Mouse (Mus musculus) hindbrain, embryonic 16.5 days (tissue): Measurements from ENCODE around the gene Dnah11. TPM values are rescaled to one million over a fixed set of nuclear protein-coding genes. Genes with fewer than 3 reads are reported as not detected.

ENCODE experiments used
- ATAC-seq: fragments of 200-750 bp; cut with Nextera tagmentation; 2 replicates; pipeline ENCODE4 v1.8.0; 2017; ENCODE audit warnings: moderate TSS enrichment, moderate library complexity
- H3K27ac ChIP-seq: fragments of 300-500 bp; sonication (generic); 2 replicates; pipeline ENCODE4 v1.5.1; 2014; ENCODE audit warnings: low read depth, mild to moderate bottlenecking, control low read depth, low read length, moderate library complexity
- H3K27me3 ChIP-seq: fragments of 300-500 bp; sonication (generic); replicated peaks from 2 replicates; pipeline ENCODE4 v1.6.1; 2014; ENCODE audit warnings: low read length; ENCODE audit not compliant: control insufficient read depth, insufficient read depth
- H3K36me3 ChIP-seq: fragments of 300-500 bp; sonication (generic); 2 replicates; pipeline ENCODE4 v1.6.1; 2014; ENCODE audit warnings: mild to moderate bottlenecking, low read length, moderate library complexity, mixed read lengths; ENCODE audit not compliant: control insufficient read depth, insufficient read depth
- H3K4me1 ChIP-seq: fragments of 300-500 bp; sonication (generic); 2 replicates; pipeline ENCODE4 v1.6.1; 2014; ENCODE audit warnings: low read depth, low read length; ENCODE audit not compliant: control insufficient read depth, insufficient read depth
- H3K4me2 ChIP-seq: fragments of 300-500 bp; sonication (generic); 2 replicates; pipeline ENCODE4 v1.6.1; 2014; ENCODE audit warnings: mild to moderate bottlenecking, low read length, control low read depth, moderate library complexity
- H3K4me3 ChIP-seq: fragments of 300-500 bp; sonication (generic); 2 replicates; pipeline ENCODE4 v1.5.1; 2014; ENCODE audit warnings: mild to moderate bottlenecking, low read length, control low read depth, moderate library complexity
- H3K9ac ChIP-seq: fragments of 300-500 bp; sonication (generic); 2 replicates; pipeline ENCODE4 v1.6.1; 2014; ENCODE audit warnings: low read depth, mild to moderate bottlenecking, control low read depth, low read length, moderate library complexity
- H3K9me3 ChIP-seq: fragments of 300-500 bp; sonication (generic); 2 replicates; pipeline ENCODE4 v1.6.1; 2014; ENCODE audit warnings: mild to moderate bottlenecking, low read length, moderate library complexity; ENCODE audit not compliant: control insufficient read depth
- WGBS: fragments of 180-500 bp; shearing (Covaris S2); extraction: QIAGEN DNeasy Blood & Tissue Kit; methylation state at CpG from one replicate; pipeline ENCODE4 v1.1.7; 2014; 5-methylcytosine and 5-hydroxymethylcytosine counted together
- polyA plus RNA-seq: library from polyadenylated mRNA; unstranded; fragments of >200 nt; fragmentation: Nextera tagmentation; extraction: Ambion mirVana; gene quantifications from 2 replicates; pipeline ENCODE4 v1.2.1, GENCODE M21; 2015

Gene Dnah11
- polyA plus RNA-seq, 1 experiment from 2014 or later: 0.26 TPM

DNA sequence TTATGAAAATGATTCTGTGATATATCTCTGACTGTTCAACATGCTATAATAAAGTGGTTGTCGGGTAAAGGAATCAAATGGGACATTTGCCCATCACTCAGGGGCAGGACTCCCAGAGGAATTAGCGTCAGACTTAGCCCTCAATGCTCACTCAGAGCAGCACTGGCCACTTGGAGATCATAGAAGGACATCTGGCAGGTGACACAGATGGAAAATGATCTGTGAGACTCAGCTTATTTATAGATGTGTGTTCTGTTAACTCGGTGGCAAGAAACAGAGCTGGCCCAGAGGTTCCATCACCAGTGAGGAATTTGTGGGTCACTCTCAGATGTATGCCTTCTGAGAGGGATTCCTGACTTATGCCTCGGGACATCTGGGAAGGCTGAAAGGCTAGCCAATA is 173.1 kb downstream of the Dnah11 start:
- no peak for ATAC-seq
- no peak overlapping the region for H3K4me3 ChIP-seq

DNA sequence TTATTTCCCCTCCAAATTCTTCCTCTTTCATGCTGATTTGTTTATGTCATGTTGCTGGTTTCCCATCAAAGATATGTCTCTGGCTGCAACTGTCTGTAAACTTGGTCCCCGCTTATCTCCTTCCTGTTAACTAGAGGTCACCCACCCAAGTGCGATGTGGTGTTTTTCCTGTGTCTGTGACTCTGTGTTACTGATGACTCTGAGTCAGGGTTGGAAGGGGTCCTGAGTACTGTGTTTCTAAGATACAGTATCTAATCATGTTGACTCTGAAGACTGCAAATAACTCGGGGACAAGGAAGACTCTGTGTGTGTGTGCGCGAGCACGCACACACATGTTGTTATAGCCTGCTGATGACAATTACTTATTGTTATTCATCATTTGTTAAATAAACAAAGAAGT is 179.9 kb downstream of the Dnah11 start:
- no peak for ATAC-seq
- WGBS: 92% methylated on average over 6 of the region's 6 CpGs

More for the DNA sequence above, 173.1 kb downstream of the Dnah11 start:
- H3K4me2 ChIP-seq: no peak overlapping the region
- H3K27me3 ChIP-seq: no peaks in the 10 kb centered on the region
- H3K27ac ChIP-seq: no peak overlapping the region
- no peaks in the 10 kb centered on the region for H3K36me3 ChIP-seq
- no peak overlapping the region for H3K9ac ChIP-seq
- no peaks in the 10 kb centered on the region for H3K4me1 ChIP-seq
- WGBS: 83% methylated on average over 4 of the region's 4 CpGs
- no peaks in the 10 kb centered on the region for H3K9me3 ChIP-seq

DNA sequence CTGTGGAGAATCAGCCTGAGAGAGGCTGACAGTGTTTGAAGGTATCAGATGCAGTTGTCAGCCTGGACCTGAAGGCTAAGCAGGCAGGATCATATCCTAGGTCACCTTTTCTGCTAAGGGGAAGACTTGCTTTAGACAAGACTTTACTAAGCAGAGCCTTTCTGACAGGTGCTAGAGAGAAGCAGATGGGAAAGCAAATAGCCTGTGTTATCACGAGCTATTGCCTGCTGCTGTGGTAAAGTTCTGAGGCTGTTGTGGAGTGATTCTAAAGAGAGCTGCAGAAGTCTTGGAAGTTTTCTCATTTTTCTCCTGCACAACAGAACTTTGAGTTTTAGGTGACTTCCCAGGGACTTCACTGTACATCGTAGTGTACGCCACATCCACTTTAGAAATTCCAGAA is 185.0 kb downstream of the Dnah11 start:
- Histone ChIP-seq H3K36me3 (no peaks in the 10 kb centered on the region), H3K4me1 (no peaks in the 10 kb centered on the region), H3K9me3 (no peaks in the 10 kb centered on the region), H3K27ac (no peak overlapping the region), H3K9ac (no peak overlapping the region), H3K27me3 (no peaks in the 10 kb centered on the region), H3K4me3 (no peak overlapping the region), H3K4me2 (no peak overlapping the region)
- no peak for ATAC-seq
- whole genome bisulfite sequencing: 96% methylated on average over 3 of the region's 3 CpGs

More for the DNA sequence above, 179.9 kb downstream of the Dnah11 start:
- H3K27me3 ChIP-seq: no peaks in the 10 kb centered on the region
- H3K27ac ChIP-seq: no peak overlapping the region
- H3K4me1 ChIP-seq: no peaks in the 10 kb centered on the region
- no peak overlapping the region for H3K4me3 ChIP-seq
- H3K9me3 ChIP-seq: no peaks in the 10 kb centered on the region
- H3K4me2 ChIP-seq: no peak overlapping the region
- H3K9ac ChIP-seq: no peak overlapping the region
- no peaks in the 10 kb centered on the region for H3K36me3 ChIP-seq

DNA sequence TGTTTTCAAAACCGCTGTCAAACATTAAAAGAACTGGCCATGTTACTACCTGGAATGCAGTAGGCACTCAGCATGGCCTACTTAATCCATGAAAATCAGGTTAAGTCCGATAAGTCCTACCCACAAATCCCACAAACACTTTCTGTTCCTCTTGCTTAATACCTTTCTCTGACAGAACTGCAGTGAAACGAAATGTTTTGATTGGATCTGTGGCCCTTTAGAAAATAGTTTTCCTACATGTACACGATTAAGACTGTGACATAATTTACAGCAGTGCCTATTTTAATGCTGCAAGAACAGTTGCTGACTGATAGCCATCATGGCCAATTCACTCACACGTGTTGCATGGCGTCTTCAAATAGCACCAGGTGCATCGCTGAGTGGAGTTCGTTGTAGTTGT is 186.9 kb downstream of the Dnah11 start:
- H3K36me3 ChIP-seq: no peaks in the 10 kb centered on the region
- 94% methylated on average over 8 of the region's 8 CpGs for WGBS
- H3K4me2 ChIP-seq: no peak overlapping the region
- H3K4me3 ChIP-seq: no peak overlapping the region
- ATAC-seq: no peak
- H3K4me1 ChIP-seq: no peaks in the 10 kb centered on the region
- no peaks in the 10 kb centered on the region for H3K9me3 ChIP-seq
- no peak overlapping the region for H3K27ac ChIP-seq
- H3K9ac ChIP-seq: no peak overlapping the region
- no peaks in the 10 kb centered on the region for H3K27me3 ChIP-seq

DNA sequence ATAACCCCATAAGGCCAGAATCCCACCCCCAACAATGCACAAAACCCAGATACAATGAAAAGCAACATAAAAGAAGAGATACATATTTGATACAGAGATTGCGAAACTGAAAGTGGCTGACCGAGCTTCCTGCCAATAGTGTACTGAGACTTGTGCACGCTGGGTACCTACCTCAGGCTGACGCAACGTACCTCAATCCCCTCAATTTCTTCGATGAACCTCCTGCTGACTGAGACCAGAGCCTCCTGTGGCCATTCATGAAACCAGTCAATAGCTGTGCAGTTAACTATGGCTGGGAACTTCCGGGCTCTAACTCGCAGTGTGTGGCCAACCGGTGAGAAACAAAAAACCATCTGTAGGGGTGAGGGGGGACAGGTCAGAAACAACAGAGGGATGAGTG is 203.9 kb downstream of the Dnah11 start:
- no peak for ATAC-seq
- Histone ChIP-seq H3K4me1 (no peaks in the 10 kb centered on the region), H3K4me3 (no peak overlapping the region), H3K9ac (no peak overlapping the region), H3K27ac (no peak overlapping the region), H3K9me3 (no peaks in the 10 kb centered on the region), H3K4me2 (no peak overlapping the region), H3K27me3 (peaks cover 27% of the 10 kb centered on the region), H3K36me3 (no peaks in the 10 kb centered on the region)
- 51% methylated on average over 9 of the region's 9 CpGs for WGBS

DNA sequence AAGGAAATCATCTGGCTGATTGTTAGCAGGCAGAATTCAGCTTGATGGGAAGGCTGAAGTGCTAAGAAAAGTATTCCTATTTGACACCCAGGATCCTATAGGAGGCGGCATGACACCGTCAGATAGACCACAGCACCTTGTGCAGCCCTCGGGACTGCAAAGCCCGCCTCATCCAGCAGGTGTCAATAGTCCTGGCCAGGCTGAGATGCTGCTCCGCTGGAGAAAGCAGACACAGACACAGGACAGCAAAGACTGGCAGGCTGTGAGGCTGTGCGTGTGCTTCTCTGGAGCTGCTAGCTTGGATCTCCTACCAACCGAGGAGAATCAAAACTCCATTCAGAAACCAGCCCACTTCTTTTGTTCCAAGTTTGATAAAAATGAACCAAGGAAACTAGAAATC is 205.3 kb downstream of the Dnah11 start:
- under 1% methylated on average over 7 of the region's 7 CpGs for WGBS
- peak; percentile 96 for ATAC-seq
- H3K27me3 ChIP-seq: peaks cover 27% of the 10 kb centered on the region

DNA sequence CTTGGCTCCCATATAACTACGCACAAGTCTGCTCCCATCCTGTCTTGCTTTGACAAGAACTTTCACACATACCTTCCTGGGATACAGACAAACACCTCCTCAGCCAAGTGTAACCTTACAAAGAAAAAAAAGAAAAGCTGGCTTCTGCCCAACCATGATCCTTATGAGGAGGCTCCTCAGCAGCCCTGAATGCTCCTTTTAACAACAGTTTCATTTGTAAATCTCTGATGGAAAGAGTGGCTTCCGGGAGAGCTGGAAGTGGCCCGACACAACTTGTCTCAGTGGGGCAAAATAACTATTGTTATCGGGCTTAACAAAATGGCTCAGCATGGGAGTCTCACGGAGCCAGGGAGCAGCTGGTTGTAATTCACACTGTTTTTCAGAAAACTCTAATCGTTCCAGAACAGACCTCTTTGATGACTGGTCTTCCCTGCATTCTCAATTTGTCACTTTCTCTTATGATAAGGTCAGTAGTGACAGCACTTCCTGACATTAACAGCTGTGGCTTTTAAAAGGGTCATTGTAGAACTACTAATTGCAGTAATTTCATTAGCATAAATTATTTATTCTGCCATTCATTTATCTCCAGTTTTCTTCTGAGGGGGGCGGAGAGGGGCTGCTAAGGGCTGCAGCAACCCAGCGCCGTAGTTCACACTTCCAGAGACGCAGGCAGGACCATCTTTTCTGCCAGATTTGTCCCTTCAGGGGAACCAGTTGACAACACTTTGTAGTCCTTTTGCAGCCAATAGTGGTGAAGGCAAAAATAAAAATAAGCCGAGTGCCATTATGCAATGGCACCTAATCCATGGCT is 209.6 kb downstream of the Dnah11 start:
- H3K4me2 ChIP-seq: peak overlapping the region; percentile 47
- ATAC-seq: peak; percentile 70
- no peaks in the 10 kb centered on the region for H3K36me3 ChIP-seq
- H3K27ac ChIP-seq: no peak overlapping the region
- 2% methylated on average over 11 of the region's 11 CpGs for WGBS
- H3K4me3 ChIP-seq: peak overlapping the region; percentile 16; the same call in 1 of the 2 replicates
- no peaks in the 10 kb centered on the region for H3K9me3 ChIP-seq
- no peak overlapping the region for H3K9ac ChIP-seq
- H3K4me1 ChIP-seq: peaks cover 8% of the 10 kb centered on the region
- H3K27me3 ChIP-seq: peaks cover 30% of the 10 kb centered on the region

More for the DNA sequence above, 205.3 kb downstream of the Dnah11 start:
- Histone ChIP-seq H3K4me1 (peaks cover 8% of the 10 kb centered on the region), H3K4me2 (no peak overlapping the region), H3K27ac (no peak overlapping the region), H3K9me3 (no peaks in the 10 kb centered on the region), H3K9ac (no peak overlapping the region), H3K4me3 (no peak overlapping the region), H3K36me3 (no peaks in the 10 kb centered on the region)

DNA sequence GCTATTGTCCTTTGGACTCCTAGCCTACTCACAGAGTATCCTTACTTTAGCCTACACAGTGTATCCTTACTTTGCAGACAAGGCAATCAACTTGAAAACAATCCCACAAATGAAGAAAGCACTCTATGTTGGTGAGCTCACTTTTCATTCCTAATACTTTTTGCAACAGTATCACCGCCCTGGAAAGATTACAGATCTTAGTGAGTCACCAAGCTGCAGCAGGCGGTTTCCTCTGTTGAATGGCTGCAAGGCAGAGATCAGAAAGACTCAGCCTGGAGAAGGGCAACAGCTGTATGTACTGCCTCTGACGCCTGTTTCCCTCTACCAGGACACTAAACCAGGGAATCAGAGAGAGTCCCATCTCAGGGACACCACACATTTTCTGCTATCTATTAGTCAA is 218.5 kb downstream of the Dnah11 start:
- Histone ChIP-seq H3K9me3 (no peaks in the 10 kb centered on the region), H3K4me2 (no peak overlapping the region), H3K36me3 (no peaks in the 10 kb centered on the region), H3K27ac (no peak overlapping the region), H3K4me1 (no peaks in the 10 kb centered on the region), H3K4me3 (no peak overlapping the region), H3K9ac (no peak overlapping the region), H3K27me3 (peaks cover 16% of the 10 kb centered on the region)
- WGBS: 71% methylated on average over 3 of the region's 3 CpGs
- ATAC-seq: no peak

DNA sequence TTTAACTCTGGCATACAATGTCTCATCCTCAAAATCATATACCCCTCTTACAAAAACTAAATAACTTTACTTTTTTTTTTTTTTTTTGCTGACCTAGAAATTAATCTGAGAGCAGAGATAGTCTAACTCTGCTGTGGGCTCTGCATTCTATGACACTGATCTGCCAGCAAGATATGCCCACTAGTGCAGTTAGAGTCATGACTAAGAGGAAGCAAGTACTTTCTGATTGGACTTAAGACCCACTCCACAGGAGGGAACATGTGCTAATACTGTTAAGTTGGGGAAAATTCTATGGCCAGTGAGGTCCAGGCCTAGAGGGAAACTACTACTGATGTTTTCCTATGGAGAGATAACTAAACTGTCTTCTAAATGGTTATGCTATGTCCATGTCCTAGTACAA is 225.1 kb downstream of the Dnah11 start:
- no peak overlapping the region for H3K27ac ChIP-seq
- H3K27me3 ChIP-seq: no peaks in the 10 kb centered on the region
- H3K4me3 ChIP-seq: no peak overlapping the region
- no peak for ATAC-seq
- H3K9ac ChIP-seq: no peak overlapping the region
- no peaks in the 10 kb centered on the region for H3K4me1 ChIP-seq
- H3K36me3 ChIP-seq: no peaks in the 10 kb centered on the region
- H3K9me3 ChIP-seq: no peaks in the 10 kb centered on the region
- H3K4me2 ChIP-seq: no peak overlapping the region
